Mouse (Mus musculus) hindbrain, embryonic 11.5 days (tissue): ENCODE results near the gene Abca9. TPM values are rescaled to one million over a fixed set of nuclear protein-coding genes. Genes with fewer than 3 reads are reported as not detected.

Experiments
- ATAC-seq: fragments of 200-750 bp; cut with Nextera tagmentation; 2 replicates; pipeline ENCODE4 v1.8.0; 2017; ENCODE audit warnings: mild to moderate bottlenecking, moderate TSS enrichment, moderate library complexity; ENCODE audit not compliant: low FRiP score
- DNase-seq: peaks from one replicate; pipeline ENCODE4 v3.0.0-alpha.2; 2015; ENCODE audit warnings: low spot score
- H3K27ac ChIP-seq: fragments of 300-500 bp; sonication (generic); 2 replicates; pipeline ENCODE4 v1.5.1; 2014; ENCODE audit warnings: mild to moderate bottlenecking, low read depth, low read length
- H3K27me3 ChIP-seq: fragments of 300-500 bp; sonication (generic); 2 replicates; pipeline ENCODE4 v1.6.1; 2014; ENCODE audit warnings: mild to moderate bottlenecking, low read length, moderate library complexity, mixed read lengths; ENCODE audit not compliant: control insufficient read depth, insufficient read depth
- H3K36me3 ChIP-seq: fragments of 300-500 bp; sonication (generic); 2 replicates; pipeline ENCODE4 v1.6.1; 2014; ENCODE audit warnings: mild to moderate bottlenecking, low read length, moderate library complexity, mixed read lengths; ENCODE audit not compliant: control insufficient read depth, insufficient read depth
- H3K4me1 ChIP-seq: fragments of 300-500 bp; sonication (generic); replicated peaks from 2 replicates; pipeline ENCODE4 v1.6.1; 2014; ENCODE audit warnings: low read length, mixed read lengths; ENCODE audit not compliant: control insufficient read depth, insufficient read depth
- H3K4me2 ChIP-seq: fragments of 300-500 bp; sonication (generic); replicated peaks from 2 replicates; pipeline ENCODE4 v1.6.1; 2014; ENCODE audit warnings: mild to moderate bottlenecking, low read depth, low read length
- H3K4me3 ChIP-seq: fragments of 300-500 bp; sonication (generic); 2 replicates; pipeline ENCODE4 v1.5.1; 2014; ENCODE audit warnings: low read depth, low read length
- H3K9ac ChIP-seq: fragments of 300-500 bp; sonication (generic); 2 replicates; pipeline ENCODE4 v1.6.1; 2014; ENCODE audit warnings: low read depth, low read length
- H3K9me3 ChIP-seq: fragments of 300-500 bp; sonication (generic); 2 replicates; pipeline ENCODE4 v1.6.1; 2016; ENCODE audit warnings: low read length; ENCODE audit not compliant: control insufficient read depth
- WGBS: fragments of 180-500 bp; shearing (Covaris S2); extraction: QIAGEN DNeasy Blood & Tissue Kit; methylation state at CpG from one replicate; pipeline ENCODE4 v1.1.7; 2014; 5-methylcytosine and 5-hydroxymethylcytosine counted together
- polyA plus RNA-seq: library from polyadenylated mRNA; unstranded; fragments of >200 nt; fragmentation: Nextera tagmentation; extraction: Ambion mirVana; gene quantifications from 2 replicates; pipeline ENCODE4 v1.2.1, GENCODE M21; 2014

Gene Abca9
- polyA plus RNA-seq, result 5.1 and 5.8 TPM in 2 replicates

DNA sequence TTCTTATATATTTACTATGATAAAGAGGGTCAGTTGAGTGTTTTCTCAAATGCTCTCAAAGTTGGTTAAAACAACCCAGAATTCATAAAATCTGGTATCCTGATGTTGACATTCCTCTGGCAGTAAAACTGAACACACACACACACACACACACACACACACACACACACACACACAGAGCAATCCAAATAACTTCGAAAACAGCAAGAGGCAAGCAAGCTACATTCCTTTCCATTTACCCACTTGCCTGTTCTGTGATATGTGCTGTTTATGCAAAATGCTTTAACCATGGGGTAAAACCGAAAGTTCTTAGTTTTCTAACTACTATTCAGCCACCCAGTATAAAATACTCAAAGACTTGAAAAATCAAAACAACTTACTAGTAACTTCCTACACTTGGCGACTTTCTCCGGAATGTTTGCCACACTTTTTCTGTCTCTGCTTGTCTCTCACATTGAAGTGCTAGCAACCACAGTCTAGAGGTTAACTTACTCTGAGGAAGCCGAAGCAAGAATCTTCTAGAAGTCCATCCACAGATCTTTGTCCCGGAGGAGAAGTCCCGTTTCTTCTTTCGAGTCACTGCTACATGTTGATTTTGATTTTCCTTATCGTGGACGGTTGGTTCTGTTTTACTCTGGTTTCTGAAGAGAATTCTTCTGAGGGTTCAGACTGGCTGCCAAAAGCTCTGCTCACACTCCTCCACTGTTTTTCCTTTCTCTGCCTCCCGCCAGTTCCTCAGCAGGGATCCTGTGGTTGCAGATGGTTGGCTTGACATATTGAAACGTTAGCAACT, at the start of gene Abca9:
Abca9 (minus strand) TSS at position 738 of the 793 bp plus-strand sequence.
- no peaks in the 10 kb centered on the region for H3K4me1 ChIP-seq
- no peaks in the 10 kb centered on the region for H3K27me3 ChIP-seq
- WGBS, result 46% methylated on average over 12 of the region's 12 CpGs
- no peak within 1 kb of the TSS for H3K4me2 ChIP-seq
- no peak for ATAC-seq
- no peaks in the 10 kb centered on the region for H3K9me3 ChIP-seq
- peak; percentile 20 for DNase-seq
- no peak within 1 kb of the TSS for H3K4me3 ChIP-seq
- H3K27ac ChIP-seq, result no peak within 1 kb of the TSS
- H3K36me3 ChIP-seq, result no peaks in the 10 kb centered on the region
- H3K9ac ChIP-seq, result no peak within 1 kb of the TSS

DNA sequence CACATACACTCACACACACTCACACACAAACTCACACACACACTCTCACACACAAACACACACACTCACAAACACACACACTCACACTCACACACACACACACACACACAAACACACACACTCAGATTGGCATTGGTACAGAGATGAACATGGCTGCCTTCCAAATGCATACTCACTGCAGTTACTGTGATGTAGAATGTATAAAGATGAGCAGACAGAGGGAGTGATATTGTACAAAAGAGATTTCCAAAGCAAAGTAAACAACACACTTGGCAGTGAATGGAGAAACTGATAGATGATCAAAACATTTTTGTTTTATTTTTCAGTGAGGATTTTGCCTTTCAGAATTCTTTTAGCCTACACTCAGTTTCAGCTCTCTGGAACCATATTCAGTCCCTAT, 49.1 kb upstream of the Abca9 start:
- Histone ChIP-seq H3K4me1 (no peaks in the 10 kb centered on the region), H3K9ac (no peak overlapping the region), H3K36me3 (no peaks in the 10 kb centered on the region), H3K4me2 (no peak overlapping the region), H3K27me3 (no peaks in the 10 kb centered on the region), H3K27ac (no peak overlapping the region), H3K9me3 (no peaks in the 10 kb centered on the region), H3K4me3 (no peak overlapping the region)
- DNase-seq, result no peak
- no peak for ATAC-seq

DNA sequence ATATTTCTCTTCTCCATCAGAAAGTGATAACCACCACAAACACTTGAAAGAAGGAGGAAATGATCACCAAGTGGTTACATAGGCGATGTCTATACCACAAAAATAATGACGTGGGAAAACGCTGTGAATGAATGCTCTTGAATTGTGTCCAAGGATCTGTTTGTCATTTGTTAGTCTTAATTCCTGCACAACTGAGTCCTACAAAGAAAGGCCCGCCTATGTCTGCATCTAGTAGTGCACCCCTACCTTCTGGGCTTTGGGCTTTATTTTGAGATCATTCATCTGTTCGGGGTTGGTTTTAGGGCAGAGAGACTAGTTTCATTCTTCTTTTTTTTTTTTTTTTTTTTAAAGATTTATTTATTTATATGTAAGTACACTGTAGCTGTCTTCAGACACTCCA, 35.9 kb upstream of the Abca9 start:
- H3K4me2 ChIP-seq, result no peak overlapping the region
- no peaks in the 10 kb centered on the region for H3K4me1 ChIP-seq
- DNase-seq (no peak), ATAC-seq (no peak)
- WGBS, result 85% methylated on average over 5 of the region's 5 CpGs
- H3K4me3 ChIP-seq, result no peak overlapping the region
- H3K9ac ChIP-seq, result no peak overlapping the region
- no peaks in the 10 kb centered on the region for H3K36me3 ChIP-seq
- H3K9me3 ChIP-seq, result no peaks in the 10 kb centered on the region
- H3K27me3 ChIP-seq, result no peaks in the 10 kb centered on the region
- H3K27ac ChIP-seq, result no peak overlapping the region

DNA sequence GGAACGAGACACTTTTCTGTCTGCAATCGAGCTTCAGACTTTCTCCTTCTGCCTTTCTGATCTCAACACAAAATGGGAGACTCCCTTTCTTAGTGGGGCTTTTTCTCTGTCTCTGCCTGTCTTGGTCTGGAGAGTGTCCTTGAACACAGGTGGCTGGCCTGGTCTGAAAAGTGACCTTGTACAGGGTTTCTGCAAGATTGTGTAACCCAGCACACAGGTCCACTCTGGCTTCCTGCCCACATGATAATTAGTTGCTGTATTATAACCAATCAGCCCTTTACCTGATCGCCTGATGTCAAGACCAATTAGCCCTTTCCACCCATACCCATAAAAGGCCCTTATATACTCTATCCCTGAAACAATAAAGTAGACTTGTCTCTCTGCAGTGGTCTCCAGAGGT, 30.9 kb upstream of the Abca9 start:
- H3K4me1 ChIP-seq, result no peaks in the 10 kb centered on the region

DNA sequence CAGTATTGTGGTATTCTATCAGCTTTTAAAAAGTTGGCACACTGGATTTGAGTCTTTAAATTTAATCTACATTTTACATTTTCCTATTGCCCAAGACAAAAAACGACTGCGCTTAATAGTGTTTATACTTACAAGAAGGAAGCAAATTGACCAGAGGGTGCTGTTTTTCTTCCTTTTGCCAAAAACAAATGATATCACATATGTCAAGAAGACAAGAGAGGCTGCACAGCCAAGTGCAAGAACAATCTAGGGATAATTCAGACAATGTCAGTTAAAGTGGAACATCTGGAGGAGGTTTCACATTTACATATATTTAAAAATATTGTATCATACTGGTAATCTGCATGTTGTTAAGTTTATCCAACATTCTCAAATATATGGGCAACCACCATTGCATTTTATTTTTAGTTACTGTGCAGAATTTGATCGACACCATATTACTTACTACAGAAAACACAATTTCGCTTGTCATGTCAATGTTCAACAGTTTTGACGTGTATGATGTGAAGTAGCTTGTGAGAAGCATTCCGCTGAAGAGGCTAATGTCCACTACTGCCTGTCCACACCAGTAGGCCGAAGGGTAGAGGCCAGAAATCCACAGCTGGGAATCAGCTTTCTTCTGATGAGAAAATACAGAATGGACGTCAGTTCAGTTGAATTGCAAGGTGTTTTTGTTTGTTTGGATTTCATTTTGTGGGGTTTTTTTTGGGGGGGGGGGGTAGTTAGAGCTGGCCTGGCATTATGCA, 28.7 kb upstream of the Abca9 start:
- H3K27ac ChIP-seq, result no peak overlapping the region
- no peak for ATAC-seq

More for the DNA sequence above, 30.9 kb upstream of the Abca9 start:
- DNase-seq, result no peak
- no peak overlapping the region for H3K4me2 ChIP-seq
- H3K9me3 ChIP-seq, result no peaks in the 10 kb centered on the region
- no peak for ATAC-seq
- H3K27me3 ChIP-seq, result no peaks in the 10 kb centered on the region
- WGBS, result 80% methylated on average over 3 of the region's 3 CpGs
- H3K27ac ChIP-seq, result no peak overlapping the region
- no peak overlapping the region for H3K9ac ChIP-seq
- no peak overlapping the region for H3K4me3 ChIP-seq
- H3K36me3 ChIP-seq, result no peaks in the 10 kb centered on the region

DNA sequence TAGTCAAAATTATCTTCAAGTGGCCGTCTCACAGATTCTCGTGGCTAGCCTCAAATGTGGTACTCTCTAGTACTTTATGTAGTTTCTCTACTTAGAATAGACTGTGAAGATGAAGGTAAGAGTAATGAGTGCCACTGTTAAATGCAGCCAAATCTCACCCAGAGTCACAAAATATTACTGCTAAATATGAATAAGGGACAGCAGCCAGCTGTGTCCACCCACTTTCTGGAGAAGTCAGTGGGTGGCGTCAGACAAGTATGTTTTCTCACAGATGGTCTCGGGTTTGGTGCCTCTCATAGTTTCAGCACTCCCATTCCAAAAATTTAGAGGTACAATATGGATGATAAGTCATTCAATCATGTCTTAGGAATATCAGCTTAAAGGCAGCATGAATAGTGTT, 27.3 kb upstream of the Abca9 start:
- Histone ChIP-seq H3K4me1 (no peaks in the 10 kb centered on the region), H3K9me3 (no peaks in the 10 kb centered on the region), H3K27me3 (no peaks in the 10 kb centered on the region), H3K27ac (no peak overlapping the region), H3K4me2 (no peak overlapping the region), H3K9ac (no peak overlapping the region), H3K36me3 (no peaks in the 10 kb centered on the region), H3K4me3 (no peak overlapping the region)
- DNase-seq (no peak), ATAC-seq (no peak)
- WGBS, result 92% methylated on average over 4 of the region's 4 CpGs

More for the DNA sequence above, 28.7 kb upstream of the Abca9 start:
- no peak overlapping the region for H3K9ac ChIP-seq
- no peak overlapping the region for H3K4me3 ChIP-seq
- H3K4me1 ChIP-seq, result no peaks in the 10 kb centered on the region
- no peaks in the 10 kb centered on the region for H3K9me3 ChIP-seq
- no peak for DNase-seq
- H3K4me2 ChIP-seq, result no peak overlapping the region
- no peaks in the 10 kb centered on the region for H3K36me3 ChIP-seq
- H3K27me3 ChIP-seq, result no peaks in the 10 kb centered on the region
- 88% methylated on average over 8 of the region's 8 CpGs for WGBS

DNA sequence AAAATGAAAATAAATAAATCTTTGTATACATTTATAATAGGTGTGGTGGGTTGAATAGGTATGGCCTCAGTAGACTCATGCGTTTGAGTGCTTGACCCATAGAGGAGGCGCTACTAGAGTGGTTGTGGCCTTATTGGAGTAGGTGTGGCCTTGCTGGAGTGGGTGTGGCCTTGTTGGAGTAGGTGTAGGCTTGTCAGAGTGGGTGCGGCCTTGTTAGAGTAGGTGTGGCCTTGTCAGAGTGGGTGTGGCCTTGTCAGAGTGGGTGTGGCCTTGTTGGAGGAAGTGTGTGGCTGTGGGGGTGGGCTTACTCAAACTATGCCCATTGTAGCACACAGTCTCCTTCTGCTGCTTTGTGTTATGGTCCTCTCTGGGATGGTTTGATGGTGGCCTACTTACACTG, 3.2 kb upstream of the Abca9 start:
- ATAC-seq, result no peak

DNA sequence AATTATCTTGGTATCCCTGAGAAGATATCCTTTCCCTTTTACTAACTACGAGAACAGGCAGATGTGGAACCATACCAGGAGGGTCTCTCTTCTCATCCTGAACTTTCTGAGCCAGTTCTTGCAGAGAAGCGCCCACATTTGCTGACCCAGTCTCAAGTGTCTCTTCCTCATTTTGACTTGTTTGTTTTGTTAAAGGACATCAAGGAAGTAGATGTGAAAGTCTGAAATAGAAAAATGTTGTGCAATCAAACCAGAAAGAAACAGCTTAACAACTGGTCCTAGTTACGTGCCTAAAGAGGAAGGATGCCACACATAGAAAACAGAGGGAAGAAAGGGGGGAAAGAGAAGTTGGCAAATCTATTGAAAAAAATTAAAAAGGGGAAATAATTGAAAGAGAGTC, 2.2 kb downstream of the Abca9 start:
- Histone ChIP-seq H3K9ac (no peak overlapping the region), H3K27me3 (no peaks in the 10 kb centered on the region), H3K4me1 (no peaks in the 10 kb centered on the region), H3K4me2 (no peak overlapping the region), H3K9me3 (no peaks in the 10 kb centered on the region), H3K36me3 (no peaks in the 10 kb centered on the region), H3K27ac (no peak overlapping the region), H3K4me3 (no peak overlapping the region)
- ATAC-seq (no peak), DNase-seq (no peak)
- WGBS, result 43% methylated on average over 3 of the region's 3 CpGs

More for the DNA sequence above, 3.2 kb upstream of the Abca9 start:
- no peaks in the 10 kb centered on the region for H3K27me3 ChIP-seq
- no peak for DNase-seq
- no peaks in the 10 kb centered on the region for H3K4me1 ChIP-seq
- no peak overlapping the region for H3K4me3 ChIP-seq
- H3K27ac ChIP-seq, result no peak overlapping the region
- WGBS, result 93% methylated on average over 3 of the region's 3 CpGs
- H3K9me3 ChIP-seq, result no peaks in the 10 kb centered on the region
- H3K4me2 ChIP-seq, result no peak overlapping the region
- no peaks in the 10 kb centered on the region for H3K36me3 ChIP-seq
- H3K9ac ChIP-seq, result no peak overlapping the region

DNA sequence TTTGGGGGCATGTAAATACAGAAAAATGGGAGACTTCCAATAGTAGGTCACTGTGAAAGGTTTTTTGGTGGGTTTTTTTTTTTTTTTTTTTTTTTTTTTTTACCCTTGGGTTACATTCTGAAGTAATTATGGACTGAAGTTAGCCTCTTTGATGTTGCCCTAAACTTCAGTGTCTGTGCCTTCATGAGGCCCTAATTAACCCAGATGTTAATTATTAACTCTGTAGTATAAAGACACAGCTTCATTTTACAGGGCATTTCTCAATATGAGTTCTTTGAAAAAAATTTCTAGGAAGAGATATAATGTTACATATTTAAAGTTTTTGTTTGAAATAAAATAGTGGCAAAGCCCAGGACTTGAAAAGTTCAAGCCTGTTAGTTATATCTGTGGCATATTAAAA, 2.6 kb downstream of the Abca9 start:
- no peak overlapping the region for H3K9ac ChIP-seq
- no peak overlapping the region for H3K4me2 ChIP-seq
- no peak overlapping the region for H3K4me3 ChIP-seq
- H3K27ac ChIP-seq, result no peak overlapping the region
- no peak for ATAC-seq
- no peaks in the 10 kb centered on the region for H3K4me1 ChIP-seq
- no peaks in the 10 kb centered on the region for H3K36me3 ChIP-seq
- H3K9me3 ChIP-seq, result no peaks in the 10 kb centered on the region
- no peak for DNase-seq
- H3K27me3 ChIP-seq, result no peaks in the 10 kb centered on the region
